Mouse (Mus musculus) MEL (cell line): ENCODE measurements around the gene Pank1. TPM values are rescaled to one million over a fixed set of nuclear protein-coding genes. Genes with fewer than 3 reads are reported as not detected.

Experiments
- DNase-seq: peaks from one replicate; pipeline ENCODE4 v3.0.0; 2011; ENCODE audit warnings: low read depth, low spot score
- H3K27ac ChIP-seq: 2 replicates; pipeline ENCODE4 v1.5.1; 2012; ENCODE audit warnings: low read depth, mild to moderate bottlenecking, control low read depth, low read length, moderate library complexity; ENCODE audit not compliant: control insufficient read depth
- H3K27me3 ChIP-seq, 2 experiments: fragments of 150-350 bp in 1 of 2; sonication (generic) in 1 of 2; 2 replicates each; pipeline ENCODE4 v1.6.1; 2012; ENCODE audit warnings: low read length in 2 of 2, mild to moderate bottlenecking in 2 of 2, improper control_type of control experiment in 1 of 2, moderate library complexity in 1 of 2; ENCODE audit not compliant: insufficient read depth in 2 of 2, control insufficient read depth in 1 of 2
- H3K36me3 ChIP-seq, 2 experiments: 2 replicates each; pipeline ENCODE4 v1.6.1; 2012 to 2014; ENCODE audit warnings: low read length in 2 of 2, improper control_type of control experiment in 1 of 2, inconsistent platforms in 1 of 2, mild to moderate bottlenecking in 1 of 2; ENCODE audit not compliant: insufficient read depth in 2 of 2, control insufficient read depth in 1 of 2
- H3K4me1 ChIP-seq, 2 experiments: fragments of 150-350 bp in 1 of 2; sonication (generic) in 1 of 2; 2 replicates each; pipeline ENCODE4 v1.6.1; 2012; ENCODE audit warnings: low read length in 2 of 2, improper control_type of control experiment in 1 of 2, mild to moderate bottlenecking in 1 of 2; ENCODE audit not compliant: insufficient read depth in 2 of 2, control insufficient read depth in 1 of 2
- H3K4me3 ChIP-seq, 2 experiments: fragments of 150-350 bp in 1 of 2; sonication (generic) in 1 of 2; 2 replicates each; pipeline ENCODE4 v1.5.1; 2012; ENCODE audit warnings: low read depth in 2 of 2, low read length in 2 of 2, mild to moderate bottlenecking in 2 of 2, moderate library complexity in 2 of 2, control low read depth in 1 of 2, improper control_type of control experiment in 1 of 2; ENCODE audit not compliant: control insufficient read depth in 1 of 2, insufficient read depth in 1 of 2
- H3K79me2 ChIP-seq: 2 replicates; pipeline ENCODE4 v1.6.1; 2012; ENCODE audit warnings: mild to moderate bottlenecking, low read length, moderate library complexity; ENCODE audit not compliant: control insufficient read depth, poor library complexity, insufficient read depth
- H3K9ac ChIP-seq: 2 replicates; pipeline ENCODE4 v1.6.1; 2012; ENCODE audit warnings: low read depth, mild to moderate bottlenecking, control low read depth, low read length, moderate library complexity; ENCODE audit not compliant: control insufficient read depth, poor library complexity, severe bottlenecking
- H3K9me3 ChIP-seq: fragments of 150-350 bp; sonication (generic); replicated peaks from 2 replicates; pipeline ENCODE4 v1.6.1; 2012; ENCODE audit warnings: mild to moderate bottlenecking, low read length, improper control_type of control experiment, moderate library complexity; ENCODE audit not compliant: insufficient read depth
- CHD2 ChIP-seq: IDR thresholded peaks from 2 replicates; pipeline ENCODE4 v1.6.1; 2011; ENCODE audit warnings: low read length, improper control_type of control experiment
- EP300 ChIP-seq, 2 experiments: IDR thresholded peaks; 2 replicates each; pipeline ENCODE4 v1.6.1; 2011; ENCODE audit warnings: improper control_type of control experiment in 2 of 2, low read length in 2 of 2, low read depth in 1 of 2, mild to moderate bottlenecking in 1 of 2
- ETS1 ChIP-seq: IDR thresholded peaks from 2 replicates; pipeline ENCODE4 v1.6.1; 2012; ENCODE audit warnings: low read depth, mild to moderate bottlenecking, inconsistent platforms, low read length, improper control_type of control experiment, moderate library complexity
- GABPA ChIP-seq: IDR thresholded peaks from 2 replicates; pipeline ENCODE4 v1.6.1; 2012; ENCODE audit warnings: low read depth, mild to moderate bottlenecking, inconsistent platforms, low read length, improper control_type of control experiment, moderate library complexity
- HCFC1 ChIP-seq: IDR thresholded peaks from 2 replicates; pipeline ENCODE4 v1.6.1; 2012; ENCODE audit warnings: low read depth, mild to moderate bottlenecking, inconsistent platforms, low read length, improper control_type of control experiment, moderate library complexity
- KAT2A ChIP-seq: conservative IDR thresholded peaks from 2 replicates; pipeline ENCODE4 v1.6.1; 2012; ENCODE audit warnings: low read depth, low read length, improper control_type of control experiment, inconsistent platforms
- MAX ChIP-seq: IDR thresholded peaks from 2 replicates; pipeline ENCODE4 v1.6.1; 2011; ENCODE audit warnings: low read length, improper control_type of control experiment
- MAZ ChIP-seq: IDR thresholded peaks from 2 replicates; pipeline ENCODE4 v1.6.1; 2012; ENCODE audit warnings: low read depth, mild to moderate bottlenecking, inconsistent platforms, low read length, improper control_type of control experiment
- MEF2A ChIP-seq: IDR thresholded peaks from 2 replicates; pipeline ENCODE4 v1.6.1; 2014; ENCODE audit warnings: low read depth, mild to moderate bottlenecking, inconsistent platforms, low read length, improper control_type of control experiment; ENCODE audit not compliant: poor library complexity, insufficient replicate concordance, severe bottlenecking; ENCODE audit errors: extremely low read depth
- MXI1 ChIP-seq: IDR thresholded peaks from 2 replicates; pipeline ENCODE4 v1.6.1; 2011; ENCODE audit warnings: mild to moderate bottlenecking, low read depth, low read length, improper control_type of control experiment
- MYB ChIP-seq: IDR thresholded peaks from 2 replicates; pipeline ENCODE4 v1.6.1; 2011; ENCODE audit warnings: mild to moderate bottlenecking, low read depth, low read length, improper control_type of control experiment
- NRF1 ChIP-seq: IDR thresholded peaks from 2 replicates; pipeline ENCODE4 v1.6.1; 2014; ENCODE audit warnings: low read depth, mild to moderate bottlenecking, inconsistent platforms, low read length, improper control_type of control experiment, moderate library complexity; ENCODE audit not compliant: poor library complexity, insufficient read depth, severe bottlenecking
- RAD21 ChIP-seq: IDR thresholded peaks from 2 replicates; pipeline ENCODE4 v1.6.1; 2011; ENCODE audit warnings: mild to moderate bottlenecking, low read depth, low read length, improper control_type of control experiment
- SIN3A ChIP-seq: IDR thresholded peaks from 2 replicates; pipeline ENCODE4 v1.6.1; 2012; ENCODE audit warnings: low read length, improper control_type of control experiment, inconsistent platforms
- TBP ChIP-seq: IDR thresholded peaks from 2 replicates; pipeline ENCODE4 v1.8.0; 2011; ENCODE audit warnings: low read depth, low read length, improper control_type of control experiment
- TCF12 ChIP-seq: IDR thresholded peaks from 2 replicates; pipeline ENCODE4 v1.6.1; 2014; ENCODE audit warnings: low read depth, mild to moderate bottlenecking, inconsistent platforms, low read length, improper control_type of control experiment, moderate library complexity
- UBTF ChIP-seq: IDR thresholded peaks from 2 replicates; pipeline ENCODE4 v1.6.1; 2012; ENCODE audit warnings: low read depth, mild to moderate bottlenecking, inconsistent platforms, low read length, improper control_type of control experiment, moderate library complexity, borderline replicate concordance; ENCODE audit not compliant: insufficient read depth
- USF1 ChIP-seq: IDR thresholded peaks from 2 replicates; pipeline ENCODE4 v1.6.1; 2014; ENCODE audit warnings: low read depth, mild to moderate bottlenecking, inconsistent platforms, low read length, improper control_type of control experiment, moderate library complexity
- USF2 ChIP-seq, 2 experiments: IDR thresholded peaks; 2 replicates each; pipeline ENCODE4 v1.6.1; 2011 to 2012; ENCODE audit warnings: improper control_type of control experiment in 2 of 2, low read length in 2 of 2, borderline replicate concordance in 1 of 2, inconsistent platforms in 1 of 2, low read depth in 1 of 2, mild to moderate bottlenecking in 1 of 2; ENCODE audit not compliant: insufficient read depth in 1 of 2
- ZC3H11A ChIP-seq: IDR thresholded peaks from 2 replicates; pipeline ENCODE4 v1.6.1; 2012; ENCODE audit warnings: low read depth, mild to moderate bottlenecking, inconsistent platforms, low read length, improper control_type of control experiment
- ZKSCAN1 ChIP-seq: IDR thresholded peaks from 2 replicates; pipeline ENCODE4 v1.6.1; 2012; ENCODE audit warnings: low read depth, mild to moderate bottlenecking, inconsistent platforms, low read length, improper control_type of control experiment, moderate library complexity
- ZMIZ1 ChIP-seq: IDR thresholded peaks from 2 replicates; pipeline ENCODE4 v1.6.1; 2012; ENCODE audit warnings: low read depth, mild to moderate bottlenecking, inconsistent platforms, low read length, improper control_type of control experiment, moderate library complexity
- polyA plus RNA-seq, 2 experiments: library from polyadenylated mRNA; stranded (reverse) in 1 of 2; unstranded in 1 of 2; fragments of >175 nt in 1 of 2; fragments of >200 nt in 1 of 2; gene quantifications; 2 replicates each; pipeline versions ENCODE4 v1.2.1 to v1.2.4; 2012; ENCODE audit warnings: low replicate concordance in 2 of 2, low read depth in 1 of 2; ENCODE audit not compliant: insufficient read length in 2 of 2, insufficient read depth in 1 of 2, missing spikeins in 1 of 2
- total RNA-seq: library from RNA; depleted of rRNA; stranded (reverse); fragments of 300-350 nt; gene quantifications from 2 replicates; pipeline ENCODE4 v1.2.3, GENCODE M21; 2012

Gene Pank1
- total and polyA plus RNA-seq, 3 experiments, result 7.2 to 7.6 TPM; not detected in 1

GRCm38 (mm10) chr19:34813533-34813932 lies 65.7 kb downstream of the Pank1 start:
- Histone ChIP-seq H3K27me3 (no peaks in the 10 kb centered on the region), H3K79me2 (no peaks in the 10 kb centered on the region), H3K9ac (no peak overlapping the region), H3K27ac (no peak overlapping the region), H3K36me3 (no peaks in the 10 kb centered on the region; a peak in 2 of 4 replicates), H3K9me3 (no peaks in the 10 kb centered on the region), H3K4me1 (no peaks in the 10 kb centered on the region), H3K4me3 (no peak overlapping the region)
- DNase-seq, result no peak
- TF ChIP-seq TCF12 (no peak), MAZ (no peak), HCFC1 (no peak), ZC3H11A (no peak), ZMIZ1 (no peak), RAD21 (no peak), USF2 (IDR thresholded peaks at IDR 0.05; ENCODE audit: borderline replicate concordance in 1 of 2, insufficient read depth in 1 of 2, low read depth in 1 of 2, low read length in 2 of 2) (no peak), CHD2 (no peak), MXI1 (no peak), MAX (no peak), MYB (no peak), MEF2A (no peak), ZKSCAN1 (no peak), UBTF (no peak)

GRCm38 (mm10) chr19:34812711-34813110 lies 66.5 kb downstream of the Pank1 start:
- no peak overlapping the region for H3K4me3 ChIP-seq
- no peaks in the 10 kb centered on the region for H3K27me3 ChIP-seq
- H3K9ac ChIP-seq, result no peak overlapping the region
- peaks cover 0 to 3% of the 10 kb centered on the region in 2 experiments; a peak in 1 of 4 replicates for H3K4me1 ChIP-seq
- DNase-seq, result no peak
- no peaks in the 10 kb centered on the region for H3K9me3 ChIP-seq
- TF ChIP-seq TBP (no peak), EP300 (IDR thresholded peaks at IDR 0.05; ENCODE audit: low read depth in 1 of 2, low read length in 2 of 2) (no peak), ETS1 (no peak), GABPA (no peak), MAX (no peak), USF1 (no peak), MYB (no peak), CHD2 (no peak), KAT2A (no peak), UBTF (no peak), MXI1 (no peak), NRF1 (no peak), SIN3A (no peak), ZMIZ1 (no peak)
- H3K79me2 ChIP-seq, result no peaks in the 10 kb centered on the region
- H3K27ac ChIP-seq, result no peak overlapping the region
- H3K36me3 ChIP-seq, result peaks cover 0 to under 1% of the 10 kb centered on the region in 2 experiments
